Mouse (Mus musculus): ENCODE results near the gene Luc7l3. TPM values are rescaled to one million over a fixed set of nuclear protein-coding genes. Genes with fewer than 3 reads are reported as not detected.

Gene Luc7l3
- polyA plus RNA-seq, 1 experiment from 2014 or later: 77.9 TPM

GRCm38 (mm10) chr11:94281199-94282181, 40.3 kb downstream of the Luc7l3 start, which contains the start of gene Gm21885:
Gene Gm21885, plus strand, starts transcription at chr11:94281873.
- Histone ChIP-seq H3K4me1 (ENCODE audit: control insufficient read depth, insufficient read depth, low read length) (no peaks in the 10 kb centered on the region), H3K9me3 (replicated peaks; ENCODE audit: control insufficient read depth, low read length) (no peaks in the 10 kb centered on the region), H3K4me3 (ENCODE audit: low read depth, low read length) (no peak within 1 kb of the TSS), H3K36me3 (ENCODE audit: control insufficient read depth, insufficient read depth, low read length) (peaks cover 5% of the 10 kb centered on the region), H3K27ac (ENCODE audit: low read depth, low read length) (no peak within 1 kb of the TSS), H3K9ac (ENCODE audit: low read depth, low read length) (no peak within 1 kb of the TSS), H3K27me3 (ENCODE audit: control insufficient read depth, insufficient read depth, low read length) (no peaks in the 10 kb centered on the region), H3K4me2 (no peak within 1 kb of the TSS)
- 79% methylated on average over 11 of the region's 11 CpGs for WGBS (ENCODE audit: insufficient replicate concordance)
- no peak for ATAC-seq (replicated peaks; ENCODE audit: insufficient number of reproducible peaks, low FRiP score, low TSS enrichment)

DNA sequence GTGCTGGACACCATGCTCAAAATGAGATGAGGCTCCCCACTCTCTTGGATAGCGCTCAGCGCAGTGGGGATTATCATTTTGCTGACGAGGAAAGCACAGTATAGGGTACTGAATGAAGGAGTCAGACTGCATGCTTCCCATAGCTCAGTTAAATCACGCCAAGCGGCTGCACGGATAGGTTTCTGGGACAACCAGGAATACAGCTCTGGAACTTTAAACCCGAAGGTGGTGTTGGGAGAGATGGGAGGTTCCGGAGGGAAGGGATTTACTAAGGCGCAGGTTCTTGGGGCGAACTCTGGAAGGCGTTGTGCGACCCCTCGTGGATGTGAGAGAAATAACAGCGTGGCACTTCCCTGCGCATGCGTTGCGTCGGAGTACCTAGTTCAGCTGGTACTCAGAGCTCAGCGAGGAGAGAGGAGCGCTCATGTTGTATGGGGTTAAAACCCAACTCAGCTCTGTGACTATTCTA, 44.9 kb downstream of the Luc7l3 start:
- 8% methylated on average over 20 of the region's 20 CpGs for WGBS (ENCODE audit: insufficient replicate concordance)
- Histone ChIP-seq H3K9ac (ENCODE audit: low read depth, low read length) (peak overlapping the region; percentile 67), H3K9me3 (replicated peaks; ENCODE audit: control insufficient read depth, low read length) (no peaks in the 10 kb centered on the region), H3K4me3 (ENCODE audit: low read depth, low read length) (peak overlapping the region; percentile 33), H3K36me3 (ENCODE audit: control insufficient read depth, insufficient read depth, low read length) (no peaks in the 10 kb centered on the region), H3K27me3 (ENCODE audit: control insufficient read depth, insufficient read depth, low read length) (no peaks in the 10 kb centered on the region), H3K27ac (ENCODE audit: low read depth, low read length) (no peak overlapping the region), H3K4me2 (peak overlapping the region; percentile 71), H3K4me1 (ENCODE audit: control insufficient read depth, insufficient read depth, low read length) (peaks cover 10% of the 10 kb centered on the region)
- ATAC-seq (replicated peaks; ENCODE audit: insufficient number of reproducible peaks, low FRiP score, low TSS enrichment): 0 out of 2 replicates have a peak, but pooled peaks have one; percentile 3

GRCm38 (mm10) chr11:94275686-94276085, 46.1 kb downstream of the Luc7l3 start:
- no peak overlapping the region for H3K9ac ChIP-seq (ENCODE audit: low read depth, low read length)
- no peak overlapping the region for H3K4me2 ChIP-seq
- no peak overlapping the region for H3K4me3 ChIP-seq (ENCODE audit: low read depth, low read length)
- no peak overlapping the region for H3K27ac ChIP-seq (ENCODE audit: low read depth, low read length)
- ATAC-seq (replicated peaks; ENCODE audit: insufficient number of reproducible peaks, low FRiP score, low TSS enrichment): no peak
- H3K27me3 ChIP-seq (ENCODE audit: control insufficient read depth, insufficient read depth, low read length): no peaks in the 10 kb centered on the region
- no peaks in the 10 kb centered on the region for H3K9me3 ChIP-seq (replicated peaks; ENCODE audit: control insufficient read depth, low read length)
- no peaks in the 10 kb centered on the region for H3K36me3 ChIP-seq (ENCODE audit: control insufficient read depth, insufficient read depth, low read length)
- H3K4me1 ChIP-seq (ENCODE audit: control insufficient read depth, insufficient read depth, low read length): peaks cover 10% of the 10 kb centered on the region
- WGBS (ENCODE audit: insufficient replicate concordance): 85% methylated on average over 2 of the region's 2 CpGs

DNA sequence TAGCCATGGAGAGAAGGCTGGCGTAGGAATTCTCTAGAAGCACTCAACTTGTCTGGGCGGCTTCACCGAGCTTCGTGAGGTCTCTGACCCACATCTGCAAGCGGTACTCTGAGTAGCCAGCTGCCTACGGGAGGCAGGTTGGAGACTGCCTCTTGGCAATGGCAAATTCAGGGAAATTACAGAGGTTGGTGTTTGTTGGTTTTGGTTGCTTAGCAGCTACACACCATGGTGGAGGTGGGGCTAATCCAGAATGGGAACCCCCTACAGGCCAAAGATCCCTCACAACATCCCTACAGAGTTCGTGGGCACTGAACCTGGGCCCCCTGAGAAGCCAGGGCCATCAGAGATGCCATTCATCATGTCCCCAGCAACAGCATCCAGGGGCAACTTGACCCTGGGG, 46.6 kb downstream of the Luc7l3 start:
- Histone ChIP-seq H3K4me1 (ENCODE audit: control insufficient read depth, insufficient read depth, low read length) (peaks cover 10% of the 10 kb centered on the region), H3K9ac (ENCODE audit: low read depth, low read length) (no peak overlapping the region), H3K27ac (ENCODE audit: low read depth, low read length) (no peak overlapping the region), H3K36me3 (ENCODE audit: control insufficient read depth, insufficient read depth, low read length) (no peaks in the 10 kb centered on the region), H3K9me3 (replicated peaks; ENCODE audit: control insufficient read depth, low read length) (no peaks in the 10 kb centered on the region), H3K27me3 (ENCODE audit: control insufficient read depth, insufficient read depth, low read length) (no peaks in the 10 kb centered on the region), H3K4me3 (ENCODE audit: low read depth, low read length) (no peak overlapping the region), H3K4me2 (no peak overlapping the region)
- no peak for ATAC-seq (replicated peaks; ENCODE audit: insufficient number of reproducible peaks, low FRiP score, low TSS enrichment)
- 82% methylated on average over 7 of the region's 7 CpGs for WGBS (ENCODE audit: insufficient replicate concordance)

- Histone ChIP-seq H3K4me1 (ENCODE audit: control insufficient read depth, insufficient read depth, low read length) (peaks cover 10% of the 10 kb centered on the region), H3K4me2 (no peak overlapping the region; the same call in 1 of the 2 replicates), H3K27ac (ENCODE audit: low read depth, low read length) (no peak overlapping the region), H3K27me3 (ENCODE audit: control insufficient read depth, insufficient read depth, low read length) (no peaks in the 10 kb centered on the region), H3K36me3 (ENCODE audit: control insufficient read depth, insufficient read depth, low read length) (no peaks in the 10 kb centered on the region), H3K9ac (ENCODE audit: low read depth, low read length) (peak overlapping the region; percentile 12; the same call in 1 of the 2 replicates), H3K9me3 (replicated peaks; ENCODE audit: control insufficient read depth, low read length) (no peaks in the 10 kb centered on the region), H3K4me3 (ENCODE audit: low read depth, low read length) (no peak overlapping the region)
- 0 out of 2 replicates have a peak, but pooled peaks have one; percentile 31 for ATAC-seq (replicated peaks; ENCODE audit: insufficient number of reproducible peaks, low FRiP score, low TSS enrichment)
- 63% methylated on average over 10 of the region's 10 CpGs for WGBS (ENCODE audit: insufficient replicate concordance)
Observed at GRCm38 (mm10) chr11:94274206-94274867, 47.5 kb downstream of the Luc7l3 start.

DNA sequence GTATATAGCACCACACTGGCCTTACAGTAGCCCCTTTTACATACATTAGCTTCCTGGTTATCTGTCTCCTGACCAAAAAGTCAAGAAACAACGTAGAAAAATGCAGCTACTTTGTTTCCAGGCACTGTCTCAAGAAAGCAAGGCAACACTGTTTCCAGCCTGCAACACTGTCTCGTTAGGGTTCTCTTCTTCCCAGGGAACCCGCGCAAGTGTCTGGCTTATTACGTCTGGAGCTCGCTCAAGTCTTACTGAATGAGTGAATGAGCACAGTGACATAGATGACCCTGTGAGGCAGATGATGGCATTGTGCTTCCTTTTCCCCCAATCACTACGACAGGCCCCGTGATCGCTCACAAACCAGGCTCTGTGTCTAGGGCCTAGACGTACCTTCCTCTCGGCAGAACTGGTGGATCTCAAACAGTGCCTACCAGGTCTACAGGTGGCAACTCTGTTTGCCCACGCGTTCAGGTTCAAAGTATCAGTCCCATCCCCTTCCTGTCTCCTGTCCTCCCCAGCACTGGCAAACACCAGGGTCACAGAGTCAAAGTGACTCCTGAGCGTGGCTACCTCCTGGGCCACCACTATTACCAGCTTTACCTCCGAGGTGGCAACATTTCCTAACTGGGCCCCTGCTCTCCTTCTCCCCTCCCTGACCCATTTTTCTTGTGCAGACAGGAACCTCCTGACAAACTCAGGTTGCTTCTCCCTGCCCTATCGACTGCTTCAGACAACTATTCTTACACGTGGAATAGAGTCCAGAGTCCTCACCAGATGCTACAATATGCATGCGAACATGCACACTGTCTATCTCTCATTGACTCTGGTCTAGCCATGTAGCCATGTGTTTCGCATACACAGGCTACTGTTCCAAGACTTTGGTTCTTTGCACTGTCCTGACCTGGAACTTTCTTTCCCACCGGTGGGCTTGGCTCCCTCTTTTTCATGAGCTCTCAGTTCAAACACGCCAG, 48.5 kb downstream of the Luc7l3 start:
- no peak overlapping the region for H3K27ac ChIP-seq (ENCODE audit: low read depth, low read length)
- no peak for ATAC-seq (replicated peaks; ENCODE audit: insufficient number of reproducible peaks, low FRiP score, low TSS enrichment)

GRCm38 (mm10) chr11:94271015-94271414, 50.8 kb downstream of the Luc7l3 start:
- no peaks in the 10 kb centered on the region for H3K9me3 ChIP-seq (replicated peaks; ENCODE audit: control insufficient read depth, low read length)
- no peaks in the 10 kb centered on the region for H3K36me3 ChIP-seq (ENCODE audit: control insufficient read depth, insufficient read depth, low read length)
- H3K9ac ChIP-seq (ENCODE audit: low read depth, low read length): no peak overlapping the region
- H3K4me3 ChIP-seq (ENCODE audit: low read depth, low read length): no peak overlapping the region
- whole genome bisulfite sequencing (ENCODE audit: insufficient replicate concordance): 92% methylated on average over 2 of the region's 2 CpGs
- H3K27me3 ChIP-seq (ENCODE audit: control insufficient read depth, insufficient read depth, low read length): no peaks in the 10 kb centered on the region
- no peak overlapping the region for H3K4me2 ChIP-seq
- ATAC-seq (replicated peaks; ENCODE audit: insufficient number of reproducible peaks, low FRiP score, low TSS enrichment): no peak
- H3K4me1 ChIP-seq (ENCODE audit: control insufficient read depth, insufficient read depth, low read length): peaks cover 10% of the 10 kb centered on the region
- no peak overlapping the region for H3K27ac ChIP-seq (ENCODE audit: low read depth, low read length)

More for the DNA sequence above, 48.5 kb downstream of the Luc7l3 start:
- WGBS (ENCODE audit: insufficient replicate concordance): 85% methylated on average over 21 of the region's 21 CpGs
- Histone ChIP-seq H3K9ac (ENCODE audit: low read depth, low read length) (no peak overlapping the region), H3K4me2 (no peak overlapping the region), H3K4me3 (ENCODE audit: low read depth, low read length) (no peak overlapping the region), H3K9me3 (replicated peaks; ENCODE audit: control insufficient read depth, low read length) (no peaks in the 10 kb centered on the region), H3K4me1 (ENCODE audit: control insufficient read depth, insufficient read depth, low read length) (peaks cover 10% of the 10 kb centered on the region), H3K27me3 (ENCODE audit: control insufficient read depth, insufficient read depth, low read length) (no peaks in the 10 kb centered on the region), H3K36me3 (ENCODE audit: control insufficient read depth, insufficient read depth, low read length) (no peaks in the 10 kb centered on the region)

DNA sequence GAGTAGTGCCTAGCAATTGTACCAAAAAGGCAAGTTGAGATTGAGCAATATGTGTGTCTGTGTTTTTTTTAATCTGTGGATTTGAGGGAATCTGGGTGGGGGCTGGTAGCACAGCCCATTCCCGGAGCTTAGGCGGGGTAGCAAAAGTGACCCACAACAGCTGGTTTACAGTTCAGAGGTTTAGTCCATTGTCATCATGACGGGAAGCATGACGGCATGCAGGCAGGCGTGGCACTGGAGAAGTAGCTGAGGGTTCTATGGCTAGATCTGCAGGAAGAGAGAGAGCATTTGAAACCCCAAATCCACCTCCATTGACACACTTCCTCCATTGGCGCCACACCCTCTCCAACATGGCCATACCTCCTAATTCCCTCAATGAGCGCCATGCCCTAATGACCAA, 51.9 kb downstream of the Luc7l3 start:
- Histone ChIP-seq H3K4me1 (ENCODE audit: control insufficient read depth, insufficient read depth, low read length) (peaks cover 10% of the 10 kb centered on the region), H3K9ac (ENCODE audit: low read depth, low read length) (no peak overlapping the region), H3K4me2 (no peak overlapping the region), H3K9me3 (replicated peaks; ENCODE audit: control insufficient read depth, low read length) (no peaks in the 10 kb centered on the region), H3K36me3 (ENCODE audit: control insufficient read depth, insufficient read depth, low read length) (no peaks in the 10 kb centered on the region), H3K27me3 (ENCODE audit: control insufficient read depth, insufficient read depth, low read length) (no peaks in the 10 kb centered on the region), H3K4me3 (ENCODE audit: low read depth, low read length) (no peak overlapping the region), H3K27ac (ENCODE audit: low read depth, low read length) (no peak overlapping the region)
- WGBS (ENCODE audit: insufficient replicate concordance): 85% methylated on average over 7 of the region's 7 CpGs
- ATAC-seq (replicated peaks; ENCODE audit: insufficient number of reproducible peaks, low FRiP score, low TSS enrichment): no peak

Measured in heart, embryonic 11.5 days (tissue).